Mouse (Mus musculus): ENCODE results near the gene Olfr1184.

Olfr1184 gene

GRCm38 (mm10) chr2:88483298-88483697, at the start of gene Olfr1184:
Gene Olfr1184 (plus strand): TSS chr2:88483598.
- in situ Hi-C loops (cut with MboI, MseI) = no loop called here

GRCm38 (mm10) chr2:88449031-88449430, 34.4 kb upstream of the Olfr1184 start, which contains the start of gene Gm13757:
Gene Gm13757 (minus strand): TSS chr2:88449131.
- in situ Hi-C loops (cut with MboI, MseI) = no loop called here

GRCm38 (mm10) chr2:88454567-88454966, 28.8 kb upstream of the Olfr1184 start, which contains the start of gene Olfr1183:
Gene Olfr1183 (plus strand): TSS chr2:88454867.
- in situ Hi-C loops (cut with MboI, MseI) = loop anchor here (10.0 kb wide), 1 partner anchor 920 kb away; no protein-coding TSS in a partner anchor

GRCm38 (mm10) chr2:88493020-88493419, 9.6 kb downstream of the Olfr1184 start, which contains the start of gene Olfr1185-ps1:
Gene Olfr1185-ps1 (plus strand): TSS chr2:88493320.
- in situ Hi-C loops (cut with MboI, MseI) = no loop called here

- in situ Hi-C loops (cut with MboI, MseI) = no loop called here
Observed at GRCm38 (mm10) chr2:88518251-88518650, 34.9 kb downstream of the Olfr1184 start, which contains the start of gene Olfr1186. Gene Olfr1186 (plus strand): TSS chr2:88518551.

- in situ Hi-C loops (cut with MboI, MseI) = no loop called here
Observed at GRCm38 (mm10) chr2:88525720-88526119, 42.3 kb downstream of the Olfr1184 start.
